Mouse (Mus musculus): ENCODE measurements around the gene Akirin2. TPM values are rescaled to one million over a fixed set of nuclear protein-coding genes. Genes with fewer than 3 reads are reported as not detected.
"Not testable (repeated sequence)": the region's sequence is repeated elsewhere in the genome, so short reads cannot be mapped to it uniquely, and the experiment has no call there.

Gene Akirin2
- 10 to 100 TPM; 62.4 to 84.6 (median 78.6) TPM for total RNA-seq (2022)

DNA sequence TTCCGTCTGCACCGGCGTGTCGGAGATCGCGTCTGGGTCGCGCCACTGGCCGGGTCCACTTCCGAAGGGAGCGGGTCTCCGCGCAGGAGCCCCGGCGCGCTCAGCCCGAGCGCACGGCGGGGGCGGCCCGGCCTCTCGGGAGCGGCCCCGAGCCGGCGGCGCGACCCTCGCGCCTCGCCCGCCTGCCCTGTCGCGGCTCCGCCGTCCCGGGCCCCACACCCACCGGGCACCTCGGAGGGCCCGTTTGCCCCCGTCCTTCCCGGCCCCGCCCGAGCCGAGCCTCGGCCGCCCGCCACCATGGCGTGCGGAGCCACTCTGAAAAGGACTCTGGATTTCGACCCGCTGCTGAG lies at the start of gene Akirin2:
Gene Akirin2, plus strand, starts transcription at position 190 of the 350 bp plus-strand sequence.
- no peak for DNase-seq

DNA sequence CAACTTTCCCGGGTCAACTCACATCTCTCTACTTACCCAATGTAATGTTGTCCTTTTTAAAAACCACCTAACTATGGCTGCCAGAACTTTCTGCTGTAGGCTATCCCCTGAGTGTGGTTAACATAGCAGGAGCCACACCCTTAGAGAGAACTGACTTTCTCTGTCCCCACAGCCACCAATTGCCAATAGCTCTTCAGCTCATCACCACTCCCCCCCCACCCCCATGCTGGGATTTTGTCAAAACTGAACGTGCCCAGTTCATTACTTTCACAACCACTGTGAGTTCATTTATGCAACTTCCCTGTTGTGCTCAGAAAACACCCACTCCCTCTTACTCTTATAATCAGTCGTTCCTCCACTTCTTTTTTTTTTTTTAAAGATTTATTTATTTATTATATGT lies 40.4 kb upstream of the Akirin2 start:
- DNase-seq: no peak

DNA sequence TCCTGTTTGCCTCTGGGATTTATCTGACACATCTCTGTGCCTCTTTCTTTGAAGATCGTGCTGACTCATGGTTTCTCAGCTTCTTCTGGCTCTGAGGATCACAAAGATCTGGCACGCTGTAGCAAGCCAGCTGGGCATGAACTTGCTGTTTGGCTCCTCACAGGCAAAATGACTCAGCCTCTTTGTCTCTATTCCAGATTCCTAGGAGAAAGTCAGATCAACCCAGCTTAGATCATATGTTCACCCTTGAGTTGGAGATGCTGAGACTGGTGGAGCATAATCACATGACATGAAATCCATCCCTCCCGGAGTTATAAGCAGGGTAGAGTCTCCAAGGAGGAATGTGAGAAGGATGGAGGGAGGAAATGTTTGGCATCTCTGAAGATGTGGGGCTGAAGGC lies 27.9 kb upstream of the Akirin2 start:
- peak; percentile 71 for DNase-seq

DNA sequence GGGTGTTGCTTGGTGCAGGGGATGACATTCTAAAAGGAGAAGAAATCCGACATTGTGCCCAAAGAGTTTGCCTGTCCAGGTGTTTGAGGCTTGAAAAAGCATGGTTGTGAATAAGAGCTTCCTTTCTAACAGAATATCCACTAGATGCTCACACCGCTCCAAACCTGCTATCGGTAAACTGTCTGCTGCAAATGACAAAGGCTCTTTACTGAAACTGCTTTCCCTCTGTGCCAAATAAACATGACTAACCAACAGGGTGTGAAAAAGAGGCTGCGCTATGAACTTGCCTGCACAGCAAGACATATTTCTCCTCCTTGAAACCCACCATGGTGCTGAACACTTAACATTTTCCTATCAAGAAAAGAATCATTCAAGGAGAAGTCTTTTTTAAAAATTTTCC lies 27.2 kb upstream of the Akirin2 start:
- no peak for DNase-seq

DNA sequence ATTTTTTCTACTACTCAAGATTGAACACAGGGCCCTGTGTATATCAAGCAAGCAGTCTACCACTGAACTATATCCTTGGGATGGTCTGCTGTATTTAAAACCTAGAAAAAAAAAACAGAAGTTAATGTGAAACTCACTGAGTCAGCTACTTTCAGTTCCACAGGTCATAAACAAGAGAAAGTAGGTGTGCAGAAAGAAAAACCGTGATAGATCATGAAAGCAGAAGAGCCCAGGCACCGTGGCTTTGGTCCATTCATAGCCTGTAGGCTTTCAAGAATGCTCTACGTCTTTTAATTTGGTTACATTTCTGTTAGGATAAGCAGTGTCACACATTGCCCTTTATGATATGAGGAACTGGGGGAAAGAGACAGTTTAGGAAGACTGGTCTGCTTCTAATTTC lies 24.0 kb upstream of the Akirin2 start:
- no peak for DNase-seq

DNA sequence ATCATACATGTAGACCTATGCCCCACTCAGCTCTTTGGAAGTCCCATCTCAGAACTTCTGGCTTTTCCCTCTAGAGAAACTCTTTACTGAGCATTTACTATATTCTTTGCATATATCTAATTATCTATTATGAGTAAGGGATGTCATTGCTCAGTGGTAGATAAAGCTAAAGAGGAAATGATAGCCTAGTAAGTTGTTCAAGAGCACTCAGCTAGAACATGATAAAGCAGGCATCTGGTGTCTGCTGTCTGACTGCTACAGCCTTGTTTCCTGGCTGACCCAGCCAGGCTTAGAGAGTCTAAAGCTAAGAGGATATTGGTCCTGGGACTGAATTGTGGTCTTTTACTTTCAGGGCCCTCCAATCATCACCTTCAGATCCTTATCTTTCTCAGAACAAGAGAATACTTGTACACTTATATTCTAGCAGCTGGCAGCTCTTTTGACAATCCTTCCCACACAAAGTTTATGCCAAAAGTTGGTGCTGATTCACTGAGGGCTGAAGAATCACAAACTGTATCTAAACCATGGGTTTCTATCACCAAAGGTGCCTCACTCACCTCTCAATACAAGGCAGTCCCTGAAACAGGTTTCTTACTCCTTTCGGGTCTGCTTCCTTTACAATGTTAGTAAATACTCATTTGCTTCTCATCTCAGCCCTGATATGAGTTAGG lies 22.2 kb upstream of the Akirin2 start:
- no peak for DNase-seq

DNA sequence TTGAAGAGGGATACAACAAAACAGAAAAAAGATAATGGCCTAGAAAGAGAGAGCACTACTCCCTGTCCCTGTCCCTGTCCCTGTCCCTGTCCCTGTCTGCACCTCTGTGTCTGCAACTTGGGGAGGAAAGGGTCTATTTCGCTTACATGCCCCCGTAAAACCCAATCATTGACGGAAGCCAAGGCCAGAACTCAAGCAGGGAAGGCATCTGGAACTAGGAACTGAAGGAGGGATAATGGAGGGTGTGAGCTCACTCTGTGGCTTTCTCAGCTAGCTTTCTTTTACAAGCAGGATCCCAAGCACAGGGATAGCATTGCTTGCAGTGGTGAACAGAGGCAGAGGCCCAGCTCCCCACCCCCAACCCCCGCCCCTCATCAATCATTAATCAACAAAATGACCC lies 21.4 kb upstream of the Akirin2 start:
- DNase-seq: no peak

DNA sequence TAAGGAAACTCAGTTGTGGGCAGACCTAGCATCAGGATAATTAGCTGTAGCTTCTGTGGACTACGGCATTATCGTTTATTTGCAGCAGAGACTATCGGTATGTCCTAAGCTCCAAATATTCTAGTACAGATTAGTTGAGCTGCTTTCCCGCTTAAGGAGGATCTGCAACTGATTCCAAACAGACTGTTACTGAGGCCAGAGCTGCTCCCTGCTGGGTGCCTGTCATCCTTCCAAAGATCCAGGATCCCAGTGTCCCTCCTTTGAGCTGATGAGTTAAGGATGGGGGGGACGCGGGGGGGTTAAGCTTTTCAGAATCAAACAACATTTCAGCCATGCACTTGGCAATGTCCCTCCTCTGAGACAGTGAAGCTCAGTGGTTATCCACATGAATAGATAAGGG lies 20.8 kb upstream of the Akirin2 start:
- no peak for DNase-seq

DNA sequence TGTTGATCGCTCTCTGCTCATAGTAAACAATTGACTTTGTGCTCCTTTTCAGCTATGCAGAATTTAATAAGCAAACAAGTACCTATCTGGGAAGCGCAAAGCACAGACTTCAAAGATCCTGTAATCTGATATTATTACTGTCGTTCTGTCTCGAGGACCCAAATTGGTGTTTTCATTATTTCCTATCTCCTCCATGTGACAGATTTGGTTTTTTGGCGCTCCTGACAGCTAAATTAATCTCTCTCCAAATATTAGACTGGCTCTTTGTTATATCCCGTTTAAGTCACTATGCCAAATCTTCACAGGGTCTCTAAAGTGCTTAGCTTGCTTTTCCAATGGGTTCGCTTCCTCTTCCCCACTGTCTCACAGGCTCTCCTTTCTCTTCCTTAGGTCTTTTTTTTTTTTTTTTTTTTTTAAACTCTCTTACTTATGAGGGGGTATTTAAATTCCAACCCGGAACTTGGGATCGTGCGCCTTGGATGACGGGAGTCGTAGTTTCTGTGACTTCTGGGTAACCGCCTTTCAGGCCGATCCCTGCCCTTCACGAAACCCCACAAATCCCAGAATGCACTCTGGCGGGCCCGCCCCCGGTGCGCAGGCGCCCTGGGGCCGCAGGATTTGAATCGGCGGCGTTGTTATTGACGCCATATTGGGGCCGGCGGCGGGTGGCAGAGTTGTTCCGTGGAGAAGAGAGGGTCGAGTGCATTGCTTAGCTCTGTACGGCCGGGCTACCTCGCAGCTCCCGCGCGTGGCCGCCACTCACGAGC lies 573 bp upstream of the Akirin2 start:
- peak; percentile 97 for DNase-seq

DNA sequence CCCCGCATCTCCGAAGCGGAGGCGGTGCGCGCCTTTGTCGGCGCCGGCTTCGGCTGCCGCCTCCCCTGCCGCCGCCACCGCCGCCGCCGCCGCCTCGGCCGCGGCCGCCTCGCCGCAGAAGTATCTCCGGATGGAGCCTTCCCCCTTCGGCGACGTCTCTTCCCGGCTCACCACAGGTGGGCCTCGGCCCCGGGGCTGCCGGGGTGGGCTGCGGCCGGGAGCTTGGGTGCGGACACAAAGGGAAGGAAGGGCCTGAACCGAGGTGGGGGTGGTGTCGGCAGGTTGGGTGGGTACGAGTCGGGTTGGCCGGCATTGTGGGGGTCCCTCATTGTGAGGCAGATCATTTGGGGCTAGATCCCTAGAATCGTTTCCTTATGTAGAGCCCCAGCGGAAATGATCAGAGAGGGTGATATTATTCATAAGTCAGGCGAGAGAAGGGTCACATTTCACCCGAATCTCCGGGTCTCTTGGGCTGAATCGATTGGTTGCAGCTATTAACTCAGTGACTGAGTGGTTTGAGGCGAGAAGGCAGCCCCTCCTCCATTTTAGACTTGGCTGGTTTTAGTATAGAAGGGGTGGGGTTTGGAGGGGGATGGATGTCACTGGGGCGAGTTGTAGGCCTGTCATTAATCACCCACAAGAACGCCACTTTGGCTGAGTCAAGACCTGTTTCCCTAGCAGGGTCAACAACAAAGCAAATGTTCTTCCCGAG lies 517 bp downstream of the Akirin2 start:
- DNase-seq: peak; percentile 68

DNA sequence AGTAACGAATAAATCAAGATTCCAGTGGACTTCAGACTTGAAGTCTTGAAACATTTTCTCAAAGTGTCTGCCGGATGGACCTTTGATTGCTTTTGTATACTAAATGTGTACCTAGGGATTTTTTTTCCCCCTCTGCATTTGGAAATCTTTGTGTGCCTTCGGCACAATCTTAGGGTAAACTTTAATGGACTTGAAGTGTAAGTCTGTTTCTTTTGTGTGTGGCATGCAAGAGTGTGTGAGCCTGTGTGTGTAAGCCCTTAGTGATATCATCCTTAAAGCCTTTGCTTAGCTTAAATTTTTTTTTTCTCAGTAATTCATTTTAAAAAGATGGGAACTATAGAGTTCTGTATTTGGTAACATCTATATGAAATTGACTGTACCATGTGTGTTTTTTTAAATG lies 1.2 kb downstream of the Akirin2 start:
- no peak for DNase-seq

DNA sequence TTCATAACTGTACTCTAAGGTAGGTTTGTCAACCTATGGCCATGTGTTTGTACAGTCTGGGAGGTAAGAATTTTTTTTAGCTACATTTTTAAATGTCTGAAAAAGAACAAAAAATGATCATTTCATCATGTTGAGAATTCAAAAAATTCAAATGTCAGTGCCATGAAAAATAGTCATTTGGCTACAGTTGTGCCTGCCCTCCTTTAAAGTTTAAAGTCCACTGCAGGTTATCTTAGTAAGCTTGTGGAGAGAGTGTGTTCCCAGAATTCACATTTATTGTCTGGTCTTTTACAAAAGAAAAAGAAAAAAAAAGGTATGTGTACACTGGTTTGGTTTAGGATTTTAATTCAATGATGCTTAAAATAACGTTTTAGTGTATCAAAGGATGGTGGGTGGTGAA lies 3.9 kb downstream of the Akirin2 start:
- DNase-seq: no peak

DNA sequence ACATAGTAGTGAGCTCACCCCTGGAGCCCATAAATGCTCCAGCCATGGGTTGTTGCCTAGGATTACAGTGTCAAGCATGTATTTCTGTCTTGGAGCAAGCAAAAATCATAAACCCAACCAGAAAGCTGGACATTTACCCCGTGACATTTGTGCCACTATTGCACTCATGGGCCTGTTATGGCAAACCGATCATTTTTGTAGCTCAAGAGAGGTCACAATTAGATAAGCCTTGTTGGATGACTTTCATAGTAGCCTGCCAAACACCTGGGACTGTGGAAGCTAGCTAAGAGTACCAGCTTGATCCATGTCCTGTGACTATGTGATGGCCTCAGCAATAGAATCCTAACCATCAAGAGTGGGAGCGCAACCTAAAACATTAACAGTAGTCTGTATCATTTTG lies 4.9 kb downstream of the Akirin2 start:
- no peak for DNase-seq

DNA sequence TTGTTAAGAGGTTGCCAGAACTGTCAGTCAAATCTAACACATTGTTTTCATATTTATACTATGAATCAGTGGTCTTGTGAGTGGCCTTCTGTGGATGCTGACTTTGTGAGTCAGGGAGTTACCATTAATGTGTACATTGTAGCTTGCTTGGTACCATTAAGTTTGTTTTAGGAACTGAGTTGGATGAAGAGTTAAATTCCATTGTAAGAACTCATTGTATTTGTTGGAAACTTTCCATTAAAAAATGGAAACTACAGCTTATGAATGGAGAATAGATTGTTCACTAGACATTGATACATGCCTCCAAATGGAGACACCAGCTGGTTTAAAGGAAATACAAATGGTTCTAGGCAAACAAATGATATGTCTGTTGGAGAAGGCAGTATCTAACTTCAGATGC lies 5.4 kb downstream of the Akirin2 start:
- no peak for DNase-seq

DNA sequence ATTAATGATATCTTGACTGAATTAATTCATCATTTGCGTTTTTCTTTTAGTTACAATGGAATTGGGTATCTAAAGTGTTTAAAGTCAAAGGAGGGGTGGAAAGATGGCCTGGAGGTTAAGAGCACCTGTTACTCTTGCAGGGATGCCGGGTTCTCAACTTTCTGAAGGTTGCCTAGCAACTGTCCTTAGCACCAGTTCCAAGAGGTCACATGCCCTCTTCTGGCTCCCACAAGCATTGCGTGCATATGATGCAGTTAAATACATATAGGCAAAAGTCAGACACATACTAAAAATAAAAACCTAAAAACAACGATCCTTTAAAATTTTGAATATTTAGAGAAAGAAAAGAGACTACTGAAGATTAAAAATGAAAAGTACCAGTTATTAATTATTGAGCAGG lies 10.2 kb downstream of the Akirin2 start:
- no peak for DNase-seq

DNA sequence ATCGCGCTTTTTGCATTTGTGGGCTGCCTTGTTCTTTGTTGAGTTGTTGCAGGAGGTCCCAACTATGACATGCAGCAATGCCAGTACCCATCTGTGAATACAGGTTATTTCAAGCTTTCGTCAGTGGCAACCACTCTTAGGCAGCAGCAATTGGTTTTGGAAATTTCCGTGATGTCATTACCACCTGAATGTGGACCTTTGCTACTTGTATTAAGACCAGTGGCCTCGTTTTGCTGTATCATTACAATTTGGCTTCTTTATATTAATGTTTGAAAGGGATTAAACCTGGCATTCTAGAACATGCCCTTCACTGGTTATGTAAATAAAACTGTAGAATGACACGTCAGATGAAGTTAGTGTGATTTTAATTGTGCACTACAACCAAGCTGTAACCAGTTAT lies 15.5 kb downstream of the Akirin2 start:
- DNase-seq: no peak

DNA sequence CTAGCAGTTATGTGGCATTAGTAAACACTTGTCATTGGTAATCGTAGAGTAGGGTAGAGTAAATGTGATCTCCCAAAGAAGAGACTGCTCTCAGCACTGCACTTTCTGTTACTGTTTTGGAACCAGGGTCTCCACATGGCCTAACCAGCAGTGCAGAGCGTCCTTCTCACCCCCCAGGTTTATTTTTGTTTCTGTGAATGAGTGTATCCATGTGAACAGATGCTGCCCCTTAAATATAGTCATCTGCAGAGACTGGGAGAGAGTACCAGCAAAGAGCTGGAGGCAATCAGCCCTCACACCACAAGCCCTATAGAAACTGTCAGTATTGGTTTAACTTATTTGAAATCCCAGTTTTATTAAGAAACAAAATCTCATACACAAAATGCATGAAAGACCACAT lies 22.1 kb downstream of the Akirin2 start:
- DNase-seq: no peak

DNA sequence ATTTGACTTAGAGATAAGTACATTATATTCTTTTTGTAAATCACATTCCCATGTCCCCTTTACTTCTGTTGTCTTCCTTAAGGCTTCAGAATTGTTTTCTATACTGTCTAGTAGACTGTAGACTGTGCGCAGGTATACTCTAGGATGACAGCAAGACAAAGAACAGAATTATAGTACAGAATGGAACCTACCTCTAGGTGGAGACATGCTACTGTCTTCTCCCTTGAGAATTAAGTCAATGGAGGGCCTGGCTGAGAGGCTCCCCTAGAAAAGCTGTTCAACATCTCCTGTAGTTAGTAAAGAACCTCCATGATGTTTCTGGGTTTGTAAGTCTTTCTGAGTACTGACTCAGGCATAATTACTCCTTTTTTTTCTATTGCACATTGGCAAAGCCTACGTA lies 26.3 kb downstream of the Akirin2 start:
- no peak for DNase-seq

DNA sequence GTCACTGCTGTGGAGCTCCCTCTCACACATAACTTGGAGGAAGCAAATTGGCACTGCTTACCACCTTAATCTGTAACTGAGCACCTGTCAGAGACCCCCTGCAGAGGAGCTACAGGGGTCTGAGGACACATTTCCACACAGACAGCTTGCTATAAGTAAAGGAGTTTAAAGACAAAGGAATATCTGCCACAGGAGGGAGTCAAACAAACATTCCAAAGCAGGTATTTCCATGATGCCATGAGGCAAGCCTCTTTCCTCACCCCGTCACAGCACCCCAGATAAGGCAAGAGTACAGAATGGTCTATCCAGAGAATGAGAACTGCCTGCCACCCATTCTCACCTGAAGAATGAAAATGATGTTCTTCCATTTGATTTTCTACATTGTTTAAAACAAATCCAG lies 28.5 kb downstream of the Akirin2 start:
- DNase-seq: no peak

DNA sequence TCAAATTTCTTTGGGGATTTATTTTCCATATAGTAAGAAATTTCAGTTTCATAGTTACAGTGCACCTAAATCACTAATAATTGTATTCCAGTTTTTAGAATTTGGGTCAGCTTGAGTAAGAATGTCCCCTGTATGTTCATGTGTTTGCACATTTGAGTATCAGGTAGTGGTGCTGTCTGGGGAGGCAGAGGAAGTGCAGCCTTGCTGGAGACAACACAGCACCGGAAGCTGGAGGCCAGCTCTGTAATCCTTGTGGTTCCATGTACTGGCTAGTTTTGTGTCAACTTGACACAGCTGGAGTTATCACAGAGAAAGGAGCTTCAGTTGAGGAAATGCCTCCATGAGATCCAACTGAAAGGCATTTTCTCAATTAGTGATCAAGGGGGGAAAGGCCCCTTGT lies 30.8 kb downstream of the Akirin2 start:
- not testable (repeated sequence) for DNase-seq

DNA sequence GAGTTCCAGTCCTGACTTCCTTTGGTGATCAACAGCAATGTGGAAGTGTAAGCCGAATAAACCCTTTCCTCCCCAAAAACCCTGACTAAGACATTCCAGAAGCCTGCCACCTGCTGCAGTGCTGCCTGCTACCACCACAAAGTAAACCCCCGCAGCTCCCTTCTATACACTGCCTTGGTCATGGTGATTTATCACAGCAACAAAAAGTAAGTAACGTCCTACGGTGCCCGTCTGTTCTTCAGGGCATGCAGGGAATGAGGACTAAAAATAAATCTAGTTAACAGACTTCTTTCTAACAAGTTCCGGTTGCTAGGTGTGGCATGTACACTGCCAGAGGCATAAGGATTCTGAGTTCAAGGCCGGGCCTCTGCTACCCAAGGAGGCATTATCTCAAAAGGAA lies 31.3 kb downstream of the Akirin2 start:
- DNase-seq: no peak

DNA sequence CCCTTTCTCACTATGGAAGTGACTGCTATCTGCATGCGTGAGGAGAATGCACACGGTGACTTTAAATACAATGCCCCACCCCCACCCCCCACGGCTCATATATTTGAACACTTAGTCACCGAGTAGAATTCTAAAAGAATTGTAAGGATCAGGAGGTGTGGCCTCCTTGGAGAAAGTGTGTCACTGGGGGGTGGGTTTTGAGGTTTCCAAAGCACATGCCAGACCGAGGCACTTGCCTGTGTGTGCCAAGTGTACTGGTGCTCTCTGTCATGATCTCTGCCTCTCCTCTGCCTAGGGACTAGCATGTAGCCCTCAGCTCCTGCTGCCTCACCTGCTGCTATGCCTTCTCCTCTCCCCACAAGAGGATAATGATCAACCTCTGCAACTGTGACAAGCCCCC lies 31.7 kb downstream of the Akirin2 start:
- no peak for DNase-seq

DNA sequence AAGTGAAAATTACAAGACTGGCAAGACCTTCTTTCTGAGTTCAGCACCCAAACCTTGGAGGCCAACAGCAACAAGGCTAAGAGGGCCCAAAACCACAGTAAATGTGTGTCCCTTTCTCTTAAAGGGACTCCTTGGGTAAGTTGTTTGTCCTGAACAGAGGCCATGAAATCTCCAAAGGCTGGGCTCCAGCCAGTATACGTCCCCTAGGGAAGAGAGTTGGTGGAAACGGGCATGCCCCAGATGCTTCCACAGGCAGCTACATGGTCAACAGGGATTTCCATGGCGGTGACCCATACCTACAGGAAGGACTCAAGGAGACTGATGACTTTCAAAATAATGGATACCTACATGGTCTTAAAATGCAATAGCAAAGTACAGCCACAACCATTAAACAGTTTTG lies 32.7 kb downstream of the Akirin2 start:
- no peak for DNase-seq
